Mouse (Mus musculus) cortical plate, adult 2 months (tissue): Measurements from ENCODE around the gene Slc7a11.

Source experiments
- CTCF ChIP-seq: fragments of 200-500 bp; IDR thresholded peaks from 2 replicates; pipeline ENCODE4 v1.5.1; 2011; ENCODE audit warnings: mild to moderate bottlenecking, control low read depth, low read length; ENCODE audit not compliant: insufficient read depth; ENCODE audit errors: extremely low read depth
- POLR2A ChIP-seq: fragments of 200-500 bp; IDR thresholded peaks from 2 replicates; pipeline ENCODE4 v1.6.1; 2011; ENCODE audit warnings: mild to moderate bottlenecking, low read length, control low read depth; ENCODE audit not compliant: insufficient read depth; ENCODE audit errors: extremely low read depth

GRCm38 (mm10) chr3:50438520-50439253 is 4.7 kb downstream of the Slc7a11 start:
- TF ChIP-seq CTCF (no peak), POLR2A (no peak)
